Mouse (Mus musculus): ENCODE measurements around the gene Cgrrf1.

The Cgrrf1 gene

GRCm38 (mm10) chr14:46898626-46899025 is 66.7 kb downstream of the Cgrrf1 start:
- peak; percentile 86 for DNase-seq

GRCm38 (mm10) chr14:46902498-46903087 is 70.7 kb downstream of the Cgrrf1 start:
- DNase-seq: no peak
